Mouse (Mus musculus): ENCODE results near the gene Palmd. TPM values are rescaled to one million over a fixed set of nuclear protein-coding genes. Genes with fewer than 3 reads are reported as not detected.

The Palmd gene
- polyA plus RNA-seq, 1 experiment from 2014 or later = 16.1 TPM

- Histone ChIP-seq H3K9me3 (ENCODE audit: low read length) (no peaks in the 10 kb centered on the region), H3K4me3 (ENCODE audit: low read depth, low read length) (no peak overlapping the region), H3K36me3 (ENCODE audit: insufficient read depth, low read length) (no peaks in the 10 kb centered on the region), H3K27ac (ENCODE audit: low read length) (no peak overlapping the region), H3K4me1 (ENCODE audit: insufficient read depth, low read depth, low read length) (no peaks in the 10 kb centered on the region), H3K9ac (replicated peaks; ENCODE audit: low read depth) (no peak overlapping the region), H3K27me3 (replicated peaks; ENCODE audit: insufficient read depth, low read length) (no peaks in the 10 kb centered on the region), H3K4me2 (replicated peaks; ENCODE audit: low read depth, low read length) (no peak overlapping the region)
- WGBS = 89% methylated on average over 8 of the region's 8 CpGs
- TF ChIP-seq EP300 (IDR thresholded peaks at IDR 0.05) = no peak
- no peak for TF ChIP-seq CTCF (IDR thresholded peaks at IDR 0.05)
- DNase-seq (ENCODE audit: low spot score) = no peak
- ATAC-seq = no peak
Measured at GRCm38 (mm10) chr3:116884941-116885340, 83.8 kb downstream of the Palmd start.

GRCm38 (mm10) chr3:116882221-116882960, 86.4 kb downstream of the Palmd start:
- Histone ChIP-seq H3K4me1 (ENCODE audit: insufficient read depth, low read depth, low read length) (no peaks in the 10 kb centered on the region), H3K36me3 (ENCODE audit: insufficient read depth, low read length) (no peaks in the 10 kb centered on the region), H3K27ac (ENCODE audit: low read length) (no peak overlapping the region), H3K4me2 (replicated peaks; ENCODE audit: low read depth, low read length) (no peak overlapping the region), H3K27me3 (replicated peaks; ENCODE audit: insufficient read depth, low read length) (no peaks in the 10 kb centered on the region), H3K9me3 (ENCODE audit: low read length) (no peaks in the 10 kb centered on the region), H3K9ac (replicated peaks; ENCODE audit: low read depth) (no peak overlapping the region), H3K4me3 (ENCODE audit: low read depth, low read length) (no peak overlapping the region)
- peak; percentile 95 for ATAC-seq
- DNase-seq (ENCODE audit: low spot score) = peak; percentile 86
- TF ChIP-seq EP300 (IDR thresholded peaks at IDR 0.05) = peak; percentile 72
- no peak for TF ChIP-seq CTCF (IDR thresholded peaks at IDR 0.05)
- 58% methylated on average over 14 of the region's 14 CpGs for WGBS

- H3K9me3 ChIP-seq (ENCODE audit: low read length) = no peaks in the 10 kb centered on the region
- TF ChIP-seq EP300 (IDR thresholded peaks at IDR 0.05) (no peak), CTCF (IDR thresholded peaks at IDR 0.05) (no peak)
- DNase-seq (ENCODE audit: low spot score) (no peak), ATAC-seq (no peak)
- no peak overlapping the region for H3K4me2 ChIP-seq (replicated peaks; ENCODE audit: low read depth, low read length)
- H3K9ac ChIP-seq (replicated peaks; ENCODE audit: low read depth) = no peak overlapping the region
- no peak overlapping the region for H3K27ac ChIP-seq (ENCODE audit: low read length)
- WGBS = 69% methylated on average over 3 of the region's 3 CpGs
- no peaks in the 10 kb centered on the region for H3K27me3 ChIP-seq (replicated peaks; ENCODE audit: insufficient read depth, low read length)
- no peaks in the 10 kb centered on the region for H3K4me1 ChIP-seq (ENCODE audit: insufficient read depth, low read depth, low read length)
- H3K4me3 ChIP-seq (ENCODE audit: low read depth, low read length) = no peak overlapping the region
- no peaks in the 10 kb centered on the region for H3K36me3 ChIP-seq (ENCODE audit: insufficient read depth, low read length)
Measured at GRCm38 (mm10) chr3:116870372-116870771, 98.4 kb downstream of the Palmd start.

Other genes with a start within 250 kb of the Palmd start
- 6.3 and 6.5 TPM in 2 replicates for gene Agl, start 160.8 kb downstream of the Palmd start, polyA plus RNA-seq (2015; fragmentation: Nextera tagmentation; extraction: Ambion mirVana)
- gene Frrs1, start 109.5 kb downstream of the Palmd start, polyA plus RNA-seq (2015; fragmentation: Nextera tagmentation; extraction: Ambion mirVana) = 5.6 and 6.0 TPM in 2 replicates
- gene 4930455H04Rik, start 720 bp downstream of the Palmd start, polyA plus RNA-seq (2015; fragmentation: Nextera tagmentation; extraction: Ambion mirVana) = not detected in 2 replicates

Measured in lung, postnatal 0 days (tissue).